Mouse (Mus musculus) liver, embryonic 14.5 days (tissue): ENCODE measurements around the gene Cat. TPM values are rescaled to one million over a fixed set of nuclear protein-coding genes. Genes with fewer than 3 reads are reported as not detected.

Experiments
- ATAC-seq: fragments of 200-750 bp; cut with Nextera tagmentation; 2 replicates; pipeline ENCODE4 v1.8.0; 2017; ENCODE audit warnings: moderate number of reproducible peaks, mild to moderate bottlenecking, moderate library complexity; ENCODE audit not compliant: insufficient read depth
- DNase-seq, 3 experiments: peaks; one replicate each; pipeline ENCODE4 v3.0.0-alpha.2; 2012 to 2013; ENCODE audit warnings: low read depth in 3 of 3, low spot score in 3 of 3
- H3K27ac ChIP-seq: fragments of 300-500 bp; sonication (generic); 2 replicates; pipeline ENCODE4 v1.5.1; 2014; ENCODE audit warnings: moderate library complexity, mild to moderate bottlenecking, control low read depth, inconsistent platforms
- H3K27me3 ChIP-seq: fragments of 300-500 bp; sonication (generic); 2 replicates; pipeline ENCODE4 v1.6.1; 2014; ENCODE audit warnings: mild to moderate bottlenecking, low read length, moderate library complexity; ENCODE audit not compliant: control insufficient read depth, insufficient read depth
- H3K36me3 ChIP-seq: fragments of 300-500 bp; sonication (generic); replicated peaks from 2 replicates; pipeline ENCODE4 v1.6.1; 2014; ENCODE audit warnings: low read depth; ENCODE audit not compliant: control insufficient read depth, insufficient read depth
- H3K4me1 ChIP-seq, 2 experiments: fragments of 200-500 bp in 1 of 2; fragments of 300-500 bp in 1 of 2; sonication (generic) in 1 of 2; replicated peaks; 2 replicates each; pipeline ENCODE4 v1.6.1; 2012 to 2014; ENCODE audit warnings: antibody characterized with exemption in 1 of 2, inconsistent platforms in 1 of 2, low read length in 1 of 2; ENCODE audit not compliant: control insufficient read depth in 2 of 2, insufficient read depth in 2 of 2
- H3K4me2 ChIP-seq: fragments of 300-500 bp; sonication (generic); 2 replicates; pipeline ENCODE4 v1.6.1; 2014; ENCODE audit warnings: low read depth, mild to moderate bottlenecking, control low read depth, moderate library complexity
- H3K4me3 ChIP-seq, 2 experiments: fragments of 200-500 bp in 1 of 2; fragments of 300-500 bp in 1 of 2; sonication (generic) in 1 of 2; 2 replicates each; pipeline ENCODE4 v1.5.1; 2012 to 2014; ENCODE audit warnings: low read depth in 2 of 2, low read length in 2 of 2, mild to moderate bottlenecking in 2 of 2, control low read depth in 1 of 2, inconsistent platforms in 1 of 2, moderate library complexity in 1 of 2; ENCODE audit not compliant: insufficient read depth in 1 of 2
- H3K9ac ChIP-seq: fragments of 300-500 bp; sonication (generic); replicated peaks from 2 replicates; pipeline ENCODE4 v1.6.1; 2014; ENCODE audit warnings: mild to moderate bottlenecking, control low read depth, moderate library complexity
- H3K9me3 ChIP-seq: fragments of 300-500 bp; sonication (generic); 2 replicates; pipeline ENCODE4 v1.6.1; 2016; ENCODE audit warnings: low read length, mixed read lengths; ENCODE audit not compliant: control insufficient read depth
- CTCF ChIP-seq: IDR thresholded peaks from 2 replicates; pipeline ENCODE4 v1.5.1; 2016; ENCODE audit warnings: antibody characterized with exemption, low read depth, control low read depth
- EP300 ChIP-seq: IDR thresholded peaks from 2 replicates; pipeline ENCODE4 v1.6.1; 2016; ENCODE audit warnings: antibody characterized with exemption, low read depth
- WGBS: fragments of 180-500 bp; shearing (Covaris S2); extraction: QIAGEN DNeasy Blood & Tissue Kit; methylation state at CpG from one replicate; pipeline ENCODE4 v1.1.7; 2014; ENCODE audit not compliant: insufficient replicate concordance; 5-methylcytosine and 5-hydroxymethylcytosine counted together
- polyA plus RNA-seq, 2 experiments: library from polyadenylated mRNA; depleted of rRNA in 1 of 2; stranded (reverse) in 1 of 2; unstranded in 1 of 2; fragments of >200 nt; fragmentation: Nextera tagmentation in 1 of 2; extraction: Ambion mirVana in 1 of 2; gene quantifications; 2 replicates each; pipeline versions ENCODE4 v1.2.1 to v1.2.3; 2012 to 2014

The Cat gene
- polyA plus RNA-seq, 2 experiments = 90.2 to 155 TPM

DNA sequence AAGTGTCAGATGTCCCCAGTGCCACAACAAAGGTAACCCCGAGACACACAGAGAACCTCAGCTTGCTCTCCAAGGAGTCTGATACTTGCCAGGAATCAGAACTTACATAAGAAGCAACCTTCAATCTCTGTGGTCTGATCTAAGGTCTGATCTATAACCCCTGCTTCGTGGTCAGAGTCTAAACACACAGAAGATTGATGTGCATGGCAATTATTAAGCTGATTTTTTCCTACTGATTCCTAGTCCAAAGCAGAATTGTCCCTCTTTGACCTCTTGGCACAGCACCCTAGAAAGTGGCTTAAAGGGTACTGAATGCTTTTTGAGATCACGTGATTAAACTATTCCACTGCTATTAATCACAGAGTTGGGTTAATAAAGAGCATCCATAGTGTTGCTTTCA, 18.7 kb downstream of the Cat start:
- Histone ChIP-seq H3K4me3 (no peak overlapping the region), H3K9me3 (no peaks in the 10 kb centered on the region), H3K4me1 (no peaks in the 10 kb centered on the region), H3K4me2 (no peak overlapping the region), H3K36me3 (peaks cover 92% of the 10 kb centered on the region), H3K27me3 (no peaks in the 10 kb centered on the region), H3K27ac (no peak overlapping the region), H3K9ac (no peak overlapping the region)
- no peak for TF ChIP-seq CTCF
- no peak for TF ChIP-seq EP300
- no peak for DNase-seq
- 83% methylated on average over 3 of the region's 3 CpGs for WGBS
- ATAC-seq = no peak

DNA sequence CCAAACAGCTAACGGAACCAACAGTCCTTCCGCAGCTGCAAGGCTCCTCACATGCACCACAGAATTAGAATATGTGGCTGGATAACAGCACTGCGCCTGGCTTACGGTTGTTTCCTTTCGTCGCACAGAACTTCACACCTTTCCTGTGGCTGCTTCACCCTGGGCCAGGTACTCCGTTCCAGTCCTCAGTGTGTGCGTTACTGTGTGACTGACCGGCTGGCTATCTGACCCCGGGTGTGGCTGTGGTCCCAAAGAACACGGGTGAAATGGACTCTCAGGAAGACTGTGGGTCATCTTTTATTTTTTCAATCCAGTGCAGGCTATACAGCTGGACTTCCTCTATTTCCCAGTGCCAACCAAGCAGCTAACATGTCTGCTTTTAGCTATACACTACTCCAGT, 19.5 kb downstream of the Cat start:
- TF ChIP-seq EP300 = no peak
- TF ChIP-seq CTCF = no peak
- no peak for ATAC-seq
- peaks cover 91% of the 10 kb centered on the region for H3K36me3 ChIP-seq

DNA sequence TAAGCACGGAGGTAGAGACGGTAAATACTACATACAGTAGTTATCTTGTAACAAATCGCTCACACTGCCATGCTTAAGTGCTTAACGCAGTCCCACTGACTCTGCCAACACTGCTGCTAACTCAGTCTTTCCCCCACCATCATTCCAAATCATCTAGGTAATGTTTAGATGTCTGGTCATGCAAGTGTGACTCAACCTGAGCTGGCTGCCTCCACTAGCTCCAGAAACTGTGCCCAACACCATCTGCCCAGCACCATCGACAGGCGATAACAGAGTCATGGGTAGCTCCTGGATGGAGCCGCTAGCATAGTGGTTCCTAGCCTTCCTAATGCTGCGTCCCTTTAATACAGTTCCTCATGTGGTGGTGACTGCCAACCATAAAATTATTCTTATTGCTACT, 20.4 kb downstream of the Cat start:
- no peak overlapping the region for H3K27ac ChIP-seq
- DNase-seq (no peak), ATAC-seq (no peak)
- H3K9ac ChIP-seq = no peak overlapping the region
- H3K27me3 ChIP-seq = no peaks in the 10 kb centered on the region
- no peaks in the 10 kb centered on the region for H3K9me3 ChIP-seq
- H3K4me3 ChIP-seq = no peak overlapping the region
- TF ChIP-seq EP300 (no peak), CTCF (no peak)
- peaks cover 4 to 10% of the 10 kb centered on the region in 2 experiments for H3K4me1 ChIP-seq
- H3K4me2 ChIP-seq = no peak overlapping the region
- H3K36me3 ChIP-seq = peaks cover 91% of the 10 kb centered on the region
- WGBS = 93% methylated on average over 8 of the region's 8 CpGs

More for the DNA sequence above, 19.5 kb downstream of the Cat start:
- Histone ChIP-seq H3K27ac (no peak overlapping the region), H3K4me2 (no peak overlapping the region), H3K27me3 (no peaks in the 10 kb centered on the region), H3K4me3 (no peak overlapping the region), H3K9me3 (no peaks in the 10 kb centered on the region), H3K4me1 (0 out of 4 replicates have a peak, but pooled peaks cover 0 to 2% of the 10 kb centered on the region in 2 experiments), H3K9ac (no peak overlapping the region)
- 88% methylated on average over 11 of the region's 11 CpGs for WGBS
- no peak for DNase-seq

DNA sequence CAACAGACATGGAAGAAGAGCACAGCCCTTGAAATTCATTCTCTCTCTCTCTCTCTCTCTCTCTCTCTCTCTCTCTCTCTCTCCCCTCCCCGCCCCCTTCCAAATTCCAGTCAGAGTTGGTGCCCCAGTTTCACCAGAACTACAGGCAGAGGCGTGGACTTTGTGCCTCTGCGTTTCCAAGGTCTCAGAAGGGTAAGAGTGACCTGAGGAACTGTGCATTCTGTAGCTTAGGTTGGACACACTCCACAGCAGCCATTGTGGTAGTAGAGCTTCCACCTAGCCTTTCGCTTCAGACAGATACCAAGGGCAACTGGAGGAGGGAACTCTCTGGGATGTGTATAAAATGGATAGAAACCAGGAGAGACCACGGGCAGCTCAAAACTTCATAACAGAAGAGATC, 22.2 kb downstream of the Cat start:
- 81% methylated on average over 5 of the region's 5 CpGs for WGBS
- H3K4me1 ChIP-seq = peaks cover 4 to 11% of the 10 kb centered on the region in 2 experiments
- no peaks in the 10 kb centered on the region for H3K9me3 ChIP-seq
- no peak overlapping the region for H3K9ac ChIP-seq
- peaks cover 92% of the 10 kb centered on the region for H3K36me3 ChIP-seq
- H3K27ac ChIP-seq = no peak overlapping the region
- DNase-seq (no peak), ATAC-seq (no peak)
- H3K4me2 ChIP-seq = no peak overlapping the region
- no peak overlapping the region for H3K4me3 ChIP-seq
- no peak for TF ChIP-seq EP300
- no peak for TF ChIP-seq CTCF
- no peaks in the 10 kb centered on the region for H3K27me3 ChIP-seq

DNA sequence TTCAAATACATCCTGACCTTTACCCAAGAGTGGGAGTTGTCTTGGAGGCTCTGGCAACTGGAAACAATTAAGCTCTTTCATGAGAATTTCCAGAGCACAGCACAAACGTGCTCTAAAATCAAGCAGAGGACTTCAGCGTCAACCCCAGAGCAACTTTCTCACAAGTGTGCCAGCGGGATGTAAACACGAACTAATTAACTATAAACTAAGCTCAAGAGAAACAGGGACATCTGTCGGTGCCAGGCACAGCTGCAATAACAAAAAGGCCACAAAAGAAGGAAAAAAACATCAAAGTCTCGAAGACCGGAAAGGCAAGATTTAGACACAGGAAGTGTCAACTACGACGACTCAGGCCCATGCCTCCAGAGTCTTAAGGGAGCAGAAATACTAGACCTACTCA, 23.2 kb downstream of the Cat start:
- DNase-seq (no peak), ATAC-seq (no peak)
- Histone ChIP-seq H3K4me2 (no peak overlapping the region), H3K9me3 (no peaks in the 10 kb centered on the region), H3K27me3 (no peaks in the 10 kb centered on the region), H3K27ac (no peak overlapping the region), H3K4me1 (peaks cover 4 to 11% of the 10 kb centered on the region in 2 experiments), H3K9ac (no peak overlapping the region), H3K36me3 (peaks cover 91% of the 10 kb centered on the region), H3K4me3 (no peak overlapping the region)
- WGBS = 60% methylated on average over 9 of the region's 9 CpGs
- TF ChIP-seq EP300 (no peak), CTCF (no peak)
